Mouse (Mus musculus) activated CD4-positive, CD25-positive, alpha-beta regulatory T cell, adult 4 months (primary cell): ENCODE data around the gene Gla. TPM values are rescaled to one million over a fixed set of nuclear protein-coding genes. Genes with fewer than 3 reads are reported as not detected.

Experiments
- polyA plus RNA-seq, 2 experiments: library from polyadenylated mRNA; unstranded; fragments of 100-300 nt; shearing (Covaris generic); gene quantifications; one replicate each; pipeline ENCODE4 v1.2.1; 2017

Gene Gla
- polyA plus RNA-seq, 2 experiments from 2014 or later = 4.6 to 5.0 TPM

Other genes starting within 250 kb of the Gla start
- gene Drp2, start 196.6 kb downstream of the Gla start, polyA plus RNA-seq = under 1 TPM in 1 of 2 experiments, not detected in 1; 0.17 TPM
- gene Taf7l, start 124.6 kb downstream of the Gla start, polyA plus RNA-seq = not detected
- 10 to 100 TPM; 31.0 to 38.7 TPM for gene Timm8a1, start 59.3 kb downstream of the Gla start, polyA plus RNA-seq
- gene Btk, start 17.6 kb downstream of the Gla start, polyA plus RNA-seq = 1 to 10 TPM in 1 of 2 experiments, under 1 TPM in 1; 0.65 to 2.3 TPM
- 100 to 1,000 TPM; 650 to 747 TPM for gene Rpl36a, start 15.5 kb downstream of the Gla start, polyA plus RNA-seq
- 100 to 1,000 TPM in 1 of 2 experiments, 10 to 100 TPM in 1; 75.6 to 106 TPM for gene Hnrnph2, start 54 bp upstream of the Gla start, polyA plus RNA-seq
- gene Armcx4, start 85.4 kb upstream of the Gla start, polyA plus RNA-seq = 1 to 10 TPM in 1 of 2 experiments, under 1 TPM in 1; 0.82 to 1.2 TPM
- 1 to 10 TPM; 1.3 to 2.2 TPM for gene Armcx1, start 116.8 kb upstream of the Gla start, polyA plus RNA-seq
- gene Armcx6, start 150.3 kb upstream of the Gla start, polyA plus RNA-seq = 1 to 10 TPM in 1 of 2 experiments, under 1 TPM in 1; 0.93 to 2.3 TPM
- gene Armcx3, start 155.5 kb upstream of the Gla start, polyA plus RNA-seq = 10 to 100 TPM in 1 of 2 experiments, 1 to 10 TPM in 1; 5.9 to 11.8 TPM
- gene Armcx2, start 208.1 kb upstream of the Gla start, polyA plus RNA-seq = 1 to 10 TPM; 5.0 to 8.9 TPM